Mouse (Mus musculus) heart, embryonic 16.5 days (tissue): ENCODE results near the gene Enpp6. TPM values are rescaled to one million over a fixed set of nuclear protein-coding genes. Genes with fewer than 3 reads are reported as not detected.
"Not testable (repeated sequence)": the region's sequence is repeated elsewhere in the genome, so short reads cannot be mapped to it uniquely, and the experiment has no call there.

Source experiments
- ATAC-seq: fragments of 200-750 bp; cut with Nextera tagmentation; replicated peaks from 2 replicates; pipeline ENCODE4 v1.8.0; 2017; ENCODE audit warnings: moderate number of reproducible peaks; ENCODE audit not compliant: insufficient read depth, low FRiP score; ENCODE audit errors: extremely low read depth
- H3K27ac ChIP-seq: fragments of 300-500 bp; sonication (generic); 2 replicates; pipeline ENCODE4 v1.5.1; 2014; ENCODE audit warnings: mild to moderate bottlenecking, low read length, control low read depth, moderate library complexity
- H3K27me3 ChIP-seq: fragments of 300-500 bp; sonication (generic); 2 replicates; pipeline ENCODE4 v1.6.1; 2014; ENCODE audit warnings: low read length, mixed read lengths; ENCODE audit not compliant: control insufficient read depth, insufficient read depth
- H3K36me3 ChIP-seq: fragments of 300-500 bp; sonication (generic); 2 replicates; pipeline ENCODE4 v1.6.1; 2014; ENCODE audit not compliant: control insufficient read depth, insufficient read depth
- H3K4me1 ChIP-seq: fragments of 300-500 bp; sonication (generic); 2 replicates; pipeline ENCODE4 v1.6.1; 2014; ENCODE audit warnings: low read length, mixed read lengths; ENCODE audit not compliant: control insufficient read depth, insufficient read depth
- H3K4me2 ChIP-seq: fragments of 300-500 bp; sonication (generic); 2 replicates; pipeline ENCODE4 v1.6.1; 2014; ENCODE audit warnings: low read depth, mild to moderate bottlenecking, control low read depth, low read length
- H3K4me3 ChIP-seq: fragments of 300-500 bp; sonication (generic); 2 replicates; pipeline ENCODE4 v1.5.1; 2014; ENCODE audit warnings: mild to moderate bottlenecking, control low read depth, low read length
- H3K9ac ChIP-seq: fragments of 300-500 bp; sonication (generic); 2 replicates; pipeline ENCODE4 v1.6.1; 2014; ENCODE audit warnings: low read length, control low read depth
- H3K9me3 ChIP-seq: fragments of 300-500 bp; sonication (generic); replicated peaks from 2 replicates; pipeline ENCODE4 v1.6.1; 2016; ENCODE audit warnings: low read length; ENCODE audit not compliant: control insufficient read depth
- WGBS: fragments of 180-500 bp; shearing (Covaris S2); extraction: QIAGEN DNeasy Blood & Tissue Kit; methylation state at CpG from one replicate; pipeline ENCODE4 v1.1.7; 2014; 5-methylcytosine and 5-hydroxymethylcytosine counted together
- polyA plus RNA-seq: library from polyadenylated mRNA; unstranded; fragments of >200 nt; fragmentation: Nextera tagmentation; extraction: Ambion mirVana; gene quantifications from 2 replicates; pipeline ENCODE4 v1.2.1, GENCODE M21; 2015

Gene Enpp6
- polyA plus RNA-seq, 1 experiment from 2014 or later = 3.2 TPM

DNA sequence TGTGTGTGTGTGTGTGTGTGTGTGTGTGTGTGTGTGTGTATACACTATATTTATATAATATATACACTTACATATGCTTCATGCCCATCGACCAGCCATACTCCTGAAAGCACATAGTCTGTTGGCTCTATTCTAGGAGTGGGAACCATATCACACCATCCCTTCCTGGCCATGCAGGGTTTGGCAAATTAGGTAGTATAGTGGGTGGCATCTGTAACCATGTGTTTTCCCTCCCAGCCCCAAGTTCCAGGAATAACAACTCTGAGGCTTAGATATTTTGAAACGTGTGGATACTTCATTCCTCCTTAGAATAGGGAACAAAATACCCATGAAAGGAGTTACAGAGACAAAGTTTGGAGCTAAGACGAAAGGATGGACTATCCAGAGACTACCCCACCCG, 53.5 kb downstream of the Enpp6 start:
- 79% methylated on average over 3 of the region's 4 CpGs for WGBS
- H3K36me3 ChIP-seq, H3K27me3 ChIP-seq, ATAC-seq, H3K4me1 ChIP-seq, H3K9ac ChIP-seq, H3K4me3 ChIP-seq, H3K4me2 ChIP-seq, H3K9me3 ChIP-seq, H3K27ac ChIP-seq: not testable (repeated sequence)

DNA sequence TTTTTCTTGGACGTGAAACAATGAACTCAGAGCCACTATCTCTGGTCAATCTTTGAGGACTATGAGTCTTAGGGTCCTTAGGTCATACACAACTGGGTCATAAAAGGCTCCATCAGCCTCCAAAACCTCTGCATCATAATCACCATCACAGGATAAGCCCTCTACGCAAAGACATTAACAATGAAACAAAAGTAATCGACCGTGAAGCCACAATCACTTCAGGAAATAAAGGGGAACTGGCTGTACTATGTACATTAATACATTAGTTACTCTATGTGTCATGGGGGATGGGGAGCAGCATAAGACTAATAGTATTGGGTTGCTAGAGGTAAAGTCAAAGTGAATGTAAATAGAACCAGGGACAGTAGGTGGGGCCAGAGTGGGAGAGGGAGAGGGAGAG, 59.7 kb downstream of the Enpp6 start:
- no peaks in the 10 kb centered on the region for H3K36me3 ChIP-seq
- no peak overlapping the region for H3K27ac ChIP-seq
- H3K4me2 ChIP-seq = no peak overlapping the region
- no peaks in the 10 kb centered on the region; the same call in 1 of the 2 replicates for H3K9me3 ChIP-seq
- WGBS = 76% methylated on average over 4 of the region's 4 CpGs
- H3K27me3 ChIP-seq = no peaks in the 10 kb centered on the region
- H3K4me3 ChIP-seq = no peak overlapping the region
- no peaks in the 10 kb centered on the region for H3K4me1 ChIP-seq
- no peak for ATAC-seq
- H3K9ac ChIP-seq = no peak overlapping the region

DNA sequence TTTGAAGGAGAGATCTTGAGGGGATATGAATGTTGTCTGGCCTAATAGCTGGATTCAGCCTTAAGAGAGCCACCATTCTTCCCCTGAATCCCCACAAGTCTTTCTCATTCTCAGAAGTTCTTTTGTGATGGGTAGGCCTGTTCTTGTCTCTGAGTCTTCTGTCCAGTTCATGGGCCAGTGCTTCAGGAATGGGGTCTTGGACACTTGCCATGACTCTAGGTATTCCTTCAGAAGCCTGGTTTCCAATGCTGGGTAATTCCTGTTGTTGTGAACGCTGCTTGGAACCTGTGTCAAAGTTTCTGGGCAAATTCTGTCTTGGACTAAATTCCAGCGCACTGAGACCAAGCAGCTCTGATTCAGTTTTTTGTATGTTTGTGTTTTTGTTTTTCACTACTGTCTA, 60.5 kb downstream of the Enpp6 start:
- H3K4me1 ChIP-seq = no peaks in the 10 kb centered on the region
- ATAC-seq = no peak
- H3K4me2 ChIP-seq = no peak overlapping the region
- no peak overlapping the region for H3K4me3 ChIP-seq
- no peak overlapping the region for H3K27ac ChIP-seq
- no peaks in the 10 kb centered on the region for H3K36me3 ChIP-seq
- H3K9me3 ChIP-seq = no peaks in the 10 kb centered on the region; the same call in 1 of the 2 replicates
- 93% methylated on average over 2 of the region's 2 CpGs for WGBS
- H3K27me3 ChIP-seq = no peaks in the 10 kb centered on the region
- H3K9ac ChIP-seq = no peak overlapping the region

DNA sequence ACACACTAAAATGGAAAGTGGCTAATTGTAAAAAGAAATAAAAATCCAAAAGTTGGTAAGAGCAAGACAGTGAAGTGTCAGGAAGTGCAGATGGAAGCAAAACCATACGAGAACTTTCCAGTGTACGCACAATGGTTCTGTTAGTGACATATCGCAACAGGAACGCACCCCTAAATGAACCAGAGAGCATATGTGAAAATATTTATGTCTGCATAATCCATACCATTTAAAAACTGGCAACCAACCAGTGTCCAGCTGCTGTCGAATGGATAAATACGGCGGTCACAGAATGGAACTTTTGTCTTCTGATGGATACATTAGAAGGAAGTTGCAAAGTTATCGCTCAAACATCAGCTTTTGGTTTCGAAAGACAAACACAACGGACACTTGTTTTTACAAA, 61.9 kb downstream of the Enpp6 start:
- no peak for ATAC-seq
- no peaks in the 10 kb centered on the region for H3K27me3 ChIP-seq
- H3K9me3 ChIP-seq = no peaks in the 10 kb centered on the region; the same call in 1 of the 2 replicates
- no peak overlapping the region for H3K4me2 ChIP-seq
- WGBS = 75% methylated on average over 10 of the region's 10 CpGs
- H3K4me1 ChIP-seq = no peaks in the 10 kb centered on the region
- no peak overlapping the region for H3K27ac ChIP-seq
- no peak overlapping the region for H3K9ac ChIP-seq
- no peak overlapping the region for H3K4me3 ChIP-seq
- no peaks in the 10 kb centered on the region for H3K36me3 ChIP-seq

DNA sequence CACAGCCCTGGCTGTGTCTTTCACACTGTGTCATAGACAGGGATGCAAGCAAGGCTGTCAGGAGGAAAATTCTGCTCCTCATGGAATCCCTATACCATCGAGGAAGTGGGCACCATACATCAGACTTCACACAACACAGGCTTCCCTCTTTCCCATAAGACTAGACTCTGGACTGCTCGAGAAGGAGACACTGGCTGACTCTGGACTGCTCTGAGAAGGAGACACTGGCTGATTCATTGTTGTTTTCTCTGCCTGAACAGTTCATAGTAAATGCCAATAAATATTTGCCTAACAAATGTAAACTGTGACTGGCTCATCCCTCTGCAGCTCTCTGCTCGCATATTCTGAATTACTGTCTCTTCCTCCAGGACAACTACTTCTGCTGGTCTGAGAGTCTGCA, 66.0 kb downstream of the Enpp6 start:
- Histone ChIP-seq H3K4me1 (no peaks in the 10 kb centered on the region), H3K9me3 (no peaks in the 10 kb centered on the region), H3K4me3 (no peak overlapping the region), H3K4me2 (no peak overlapping the region), H3K36me3 (no peaks in the 10 kb centered on the region), H3K27me3 (no peaks in the 10 kb centered on the region), H3K27ac (no peak overlapping the region), H3K9ac (no peak overlapping the region)
- ATAC-seq = no peak
- WGBS = 59% methylated on average over 3 of the region's 3 CpGs

DNA sequence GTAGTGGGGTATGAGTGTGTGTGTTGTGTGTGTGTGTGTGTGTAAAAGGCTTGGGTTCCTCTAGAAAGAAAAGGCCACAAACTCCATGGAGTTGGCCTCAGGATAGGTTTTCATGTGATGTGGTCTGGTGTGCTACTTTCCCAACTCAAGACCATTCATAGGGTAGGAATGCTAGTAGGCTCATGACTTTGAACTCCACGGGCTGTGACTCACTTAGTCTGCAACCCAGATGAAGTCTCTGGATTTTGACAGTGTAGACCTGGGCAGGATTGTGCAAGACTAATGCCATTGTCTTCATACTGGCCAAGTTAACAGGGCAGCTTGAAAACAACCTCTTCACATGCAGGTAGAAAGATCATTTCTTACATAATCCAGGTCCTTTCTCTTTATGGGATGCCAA, 69.4 kb downstream of the Enpp6 start:
- Histone ChIP-seq H3K27me3 (no peaks in the 10 kb centered on the region), H3K4me3 (no peak overlapping the region), H3K27ac (no peak overlapping the region), H3K36me3 (no peaks in the 10 kb centered on the region), H3K9ac (no peak overlapping the region), H3K9me3 (0 out of 2 replicates have a peak, but pooled peaks cover 2% of the 10 kb centered on the region), H3K4me1 (no peaks in the 10 kb centered on the region), H3K4me2 (no peak overlapping the region)
- ATAC-seq = no peak
- WGBS = 85% methylated on average over 1 of the region's 1 CpGs

DNA sequence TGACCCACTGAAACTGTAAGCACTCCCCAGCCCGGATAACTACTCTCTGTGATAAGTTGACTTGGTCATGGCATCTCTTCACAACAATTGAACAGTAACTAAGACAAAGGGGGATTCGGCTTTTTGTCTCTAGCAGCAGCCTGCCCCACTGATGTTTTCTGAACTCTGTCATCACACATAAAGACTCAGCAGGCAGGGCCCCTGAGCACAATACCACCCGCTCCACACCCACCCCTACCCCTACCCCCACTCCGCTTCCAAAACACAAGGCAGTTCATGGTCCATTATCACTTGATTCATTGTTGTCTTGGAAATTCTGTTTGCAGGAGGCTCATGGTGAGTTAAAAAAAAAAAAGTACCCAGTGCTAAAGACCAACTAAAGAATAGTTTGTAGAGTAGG, 71.8 kb downstream of the Enpp6 start:
- WGBS = 87% methylated on average over 4 of the region's 4 CpGs

DNA sequence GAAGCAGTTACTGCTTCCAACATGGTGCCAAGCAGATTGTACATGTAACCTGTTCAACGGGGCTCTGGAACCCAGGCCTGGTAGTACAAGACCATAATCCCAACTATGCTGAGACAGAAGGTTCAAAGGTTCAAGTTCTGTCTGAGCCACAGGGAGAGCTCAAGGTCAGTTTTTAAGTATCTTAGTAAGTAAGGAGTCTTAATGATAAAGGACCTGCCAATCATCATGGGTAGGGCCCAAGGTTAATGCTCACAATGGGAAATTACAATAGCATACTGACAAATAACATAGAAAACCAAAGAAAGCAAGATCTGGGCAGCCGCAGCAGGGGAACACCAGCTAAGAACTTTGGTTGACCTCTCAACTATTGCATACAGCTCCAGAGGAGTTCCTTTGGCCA, 72.3 kb downstream of the Enpp6 start:
- H3K27ac ChIP-seq = no peak overlapping the region
- H3K4me1 ChIP-seq = no peaks in the 10 kb centered on the region
- H3K9ac ChIP-seq = no peak overlapping the region
- no peaks in the 10 kb centered on the region for H3K27me3 ChIP-seq
- no peak for ATAC-seq
- WGBS = 92% methylated on average over 2 of the region's 2 CpGs
- no peaks in the 10 kb centered on the region for H3K36me3 ChIP-seq
- no peak overlapping the region for H3K4me3 ChIP-seq
- 0 out of 2 replicates have a peak, but pooled peaks cover 2% of the 10 kb centered on the region for H3K9me3 ChIP-seq
- H3K4me2 ChIP-seq = no peak overlapping the region

More for the DNA sequence above, 71.8 kb downstream of the Enpp6 start:
- H3K4me1 ChIP-seq = no peaks in the 10 kb centered on the region
- ATAC-seq = no peak
- no peak overlapping the region for H3K4me3 ChIP-seq
- 0 out of 2 replicates have a peak, but pooled peaks cover 2% of the 10 kb centered on the region for H3K9me3 ChIP-seq
- no peaks in the 10 kb centered on the region for H3K36me3 ChIP-seq
- no peak overlapping the region for H3K4me2 ChIP-seq
- no peaks in the 10 kb centered on the region for H3K27me3 ChIP-seq
- H3K27ac ChIP-seq = no peak overlapping the region
- no peak overlapping the region for H3K9ac ChIP-seq

DNA sequence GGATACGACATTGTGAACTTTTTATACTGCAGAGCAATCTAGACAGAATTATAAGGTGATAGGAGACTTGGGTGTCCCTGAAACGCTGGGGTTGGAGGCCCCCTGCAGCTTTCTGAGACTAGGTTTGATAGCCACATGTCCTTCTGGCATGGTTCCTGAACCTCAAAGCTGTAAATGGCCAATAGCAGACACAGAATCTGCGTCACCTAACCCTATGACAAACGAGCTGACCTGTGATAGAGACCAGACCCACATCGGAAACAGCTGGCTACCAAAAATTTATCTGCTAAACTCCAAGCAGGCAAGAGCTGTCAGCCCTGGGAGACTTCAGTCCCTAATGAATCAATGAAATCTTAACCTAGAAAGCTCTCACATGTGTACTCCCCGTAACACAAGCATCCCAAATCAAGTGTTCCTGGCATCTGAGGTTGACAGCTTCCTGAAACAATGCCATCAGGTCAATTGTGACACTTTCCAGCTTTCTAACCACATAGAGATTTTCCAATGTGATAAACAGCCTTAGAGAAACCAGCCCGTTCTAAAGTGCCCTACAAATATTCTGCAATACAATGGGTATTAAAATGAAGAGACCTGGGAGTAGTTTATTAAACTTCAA, 74.5 kb downstream of the Enpp6 start:
- 36% methylated on average over 7 of the region's 7 CpGs for WGBS
- Histone ChIP-seq H3K4me2 (no peak overlapping the region), H3K4me3 (no peak overlapping the region), H3K27ac (no peak overlapping the region), H3K27me3 (no peaks in the 10 kb centered on the region), H3K36me3 (no peaks in the 10 kb centered on the region), H3K9me3 (0 out of 2 replicates have a peak, but pooled peaks cover 2% of the 10 kb centered on the region), H3K9ac (no peak overlapping the region), H3K4me1 (no peaks in the 10 kb centered on the region)
- no peak for ATAC-seq
